Mouse (Mus musculus) CH12.LX (cell line): ENCODE measurements at regions not wholly inside any gene's neighbourhood (a gene's known extent, or its start where the extent isn't known, plus 50 kb on each side); places are given as distances from the start of the nearest gene placed in this dataset.

Source experiments
- DNase-seq: peaks from one replicate; pipeline ENCODE4 v3.0.0-alpha.2; 2013; ENCODE audit errors: extremely low read depth
- H3K27ac ChIP-seq: 2 replicates; pipeline ENCODE4 v1.5.1; 2012; ENCODE audit warnings: low read depth, mild to moderate bottlenecking, control low read depth, moderate library complexity; ENCODE audit not compliant: insufficient read depth
- H3K27me3 ChIP-seq: replicated peaks from 2 replicates; pipeline ENCODE3; 2012; ENCODE audit warnings: inconsistent platforms
- H3K36me3 ChIP-seq, 2 experiments: replicated peaks in 1 of 2; 2 replicates each; pipeline versions ENCODE3 to v1.6.1; 2012; ENCODE audit warnings: inconsistent platforms in 1 of 2, low read length in 1 of 2, mild to moderate bottlenecking in 1 of 2, mixed read lengths in 1 of 2, moderate library complexity in 1 of 2; ENCODE audit not compliant: control insufficient read depth in 1 of 2, insufficient read depth in 1 of 2
- H3K4me1 ChIP-seq, 2 experiments: 2 replicates each; pipeline ENCODE4 v1.6.1; 2012; ENCODE audit warnings: inconsistent platforms in 1 of 2, moderate library complexity in 1 of 2; ENCODE audit not compliant: insufficient read depth in 2 of 2, control insufficient read depth in 1 of 2
- H3K4me2 ChIP-seq: 2 replicates; pipeline ENCODE4 v1.6.1; 2012; ENCODE audit warnings: low read depth, mild to moderate bottlenecking, control low read depth; ENCODE audit not compliant: poor library complexity, insufficient read depth, severe bottlenecking
- H3K4me3 ChIP-seq, 3 experiments: fragments of 150-350 bp in 1 of 3; sonication (generic) in 1 of 3; replicated peaks in 1 of 3; 2 replicates each; pipeline versions ENCODE3 to v1.5.1; 2011 to 2012; ENCODE audit warnings: low read depth in 2 of 3, low read length in 2 of 3, mild to moderate bottlenecking in 2 of 3, moderate library complexity in 2 of 3, control low read depth in 1 of 3, improper control_type of control experiment in 1 of 3, inconsistent platforms in 1 of 3, mixed read lengths in 1 of 3; ENCODE audit not compliant: poor library complexity in 1 of 3
- H3K79me2 ChIP-seq: replicated peaks from 2 replicates; pipeline ENCODE4 v1.6.1; 2012; ENCODE audit warnings: mild to moderate bottlenecking, moderate library complexity; ENCODE audit not compliant: control insufficient read depth, poor library complexity, insufficient read depth, severe bottlenecking; ENCODE audit errors: extremely low read depth
- H3K9ac ChIP-seq: 2 replicates; pipeline ENCODE4 v1.6.1; 2012; ENCODE audit warnings: low read depth, mild to moderate bottlenecking, control low read depth, moderate library complexity; ENCODE audit not compliant: insufficient read depth
- H3K9me3 ChIP-seq: replicated peaks from 2 replicates; pipeline ENCODE3; 2012; ENCODE audit warnings: low read length, inconsistent platforms, mixed read lengths
- CHD1 ChIP-seq: IDR thresholded peaks from 2 replicates; pipeline ENCODE4 v1.6.1; 2012; ENCODE audit warnings: low read depth, low read length, improper control_type of control experiment, inconsistent platforms
- E2F4 ChIP-seq: IDR thresholded peaks from 2 replicates; pipeline ENCODE4 v1.6.1; 2011; ENCODE audit warnings: low read depth, low read length, improper control_type of control experiment; ENCODE audit not compliant: insufficient replicate concordance
- ETS1 ChIP-seq: conservative IDR thresholded peaks from 2 replicates; pipeline ENCODE4 v1.6.1; 2012; ENCODE audit warnings: low read depth, mild to moderate bottlenecking, inconsistent platforms, low read length, improper control_type of control experiment, moderate library complexity
- HCFC1 ChIP-seq: IDR thresholded peaks from 2 replicates; pipeline ENCODE4 v1.6.1; 2012; ENCODE audit warnings: low read depth, mild to moderate bottlenecking, inconsistent platforms, low read length, improper control_type of control experiment
- IRF4 ChIP-seq: IDR thresholded peaks from 2 replicates; pipeline ENCODE4 v1.6.1; 2014; ENCODE audit warnings: low read depth, mild to moderate bottlenecking, inconsistent platforms, low read length, improper control_type of control experiment
- JUN ChIP-seq: IDR thresholded peaks from 2 replicates; pipeline ENCODE4 v1.6.1; 2011; ENCODE audit warnings: low read depth, mild to moderate bottlenecking, low read length, improper control_type of control experiment, moderate library complexity; ENCODE audit not compliant: insufficient read depth
- JUND ChIP-seq: conservative IDR thresholded peaks from 2 replicates; pipeline ENCODE4 v1.6.1; 2011; ENCODE audit warnings: low read depth, low read length, improper control_type of control experiment
- KAT2A ChIP-seq: IDR thresholded peaks from 2 replicates; pipeline ENCODE4 v1.6.1; 2012; ENCODE audit warnings: low read length, improper control_type of control experiment, inconsistent platforms; ENCODE audit not compliant: insufficient replicate concordance
- MXI1 ChIP-seq: IDR thresholded peaks from 2 replicates; pipeline ENCODE4 v1.6.1; 2011; ENCODE audit warnings: mild to moderate bottlenecking, low read depth, low read length, improper control_type of control experiment
- MYC ChIP-seq: IDR thresholded peaks from 2 replicates; pipeline ENCODE4 v1.6.1; 2011; ENCODE audit warnings: low read depth, mild to moderate bottlenecking, improper control_type of control experiment, low read length
- NRF1 ChIP-seq: IDR thresholded peaks from 2 replicates; pipeline ENCODE4 v1.6.1; 2014; ENCODE audit warnings: low read depth, mild to moderate bottlenecking, inconsistent platforms, low read length, improper control_type of control experiment, moderate library complexity
- POLR2A ChIP-seq: IDR thresholded peaks from 2 replicates; pipeline ENCODE4 v1.6.1; 2011; ENCODE audit warnings: low read depth, mild to moderate bottlenecking, improper control_type of control experiment, low read length
- POLR2AphosphoS2 ChIP-seq: IDR thresholded peaks from 2 replicates; pipeline ENCODE4 v1.6.1; 2011; ENCODE audit warnings: low read depth, low read length, improper control_type of control experiment
- RAD21 ChIP-seq: IDR thresholded peaks from 2 replicates; pipeline ENCODE4 v1.6.1; 2011; ENCODE audit warnings: low read depth, mild to moderate bottlenecking, low read length, improper control_type of control experiment, moderate library complexity
- RCOR1 ChIP-seq: conservative IDR thresholded peaks from 2 replicates; pipeline ENCODE4 v1.6.1; 2012; ENCODE audit warnings: low read depth, mild to moderate bottlenecking, inconsistent platforms, low read length, improper control_type of control experiment
- SIN3A ChIP-seq: IDR thresholded peaks from 2 replicates; pipeline ENCODE4 v1.6.1; 2012; ENCODE audit warnings: low read length, improper control_type of control experiment, inconsistent platforms
- SMC3 ChIP-seq: IDR thresholded peaks from 2 replicates; pipeline ENCODE4 v1.6.1; 2011; ENCODE audit warnings: low read depth, low read length, improper control_type of control experiment
- TBP ChIP-seq: conservative IDR thresholded peaks from 2 replicates; pipeline ENCODE4 v1.6.1; 2011; ENCODE audit warnings: low read depth, low read length, improper control_type of control experiment
- TCF12 ChIP-seq: IDR thresholded peaks from 2 replicates; pipeline ENCODE4 v1.6.1; 2014; ENCODE audit warnings: low read depth, mild to moderate bottlenecking, inconsistent platforms, low read length, improper control_type of control experiment
- USF2 ChIP-seq: conservative IDR thresholded peaks from 2 replicates; pipeline ENCODE4 v1.6.1; 2011; ENCODE audit warnings: low read depth, low read length, improper control_type of control experiment
- ZNF384 ChIP-seq: IDR thresholded peaks from 2 replicates; pipeline ENCODE4 v1.6.1; 2012; ENCODE audit warnings: low read depth, low read length, improper control_type of control experiment, inconsistent platforms
- dilution Hi-C: fragments of 300-500 bp; cut with MboI; formaldehyde crosslinking; loops from 2 replicates; pipeline ENCODE4 v1.14.3; 2020; ENCODE audit warnings: low sequenced_read_pairs; ENCODE audit not compliant: extremely low pct_unique_long_range_greater_than_20kb, extremely low pct_ligation_motif_present
- in situ Hi-C: fragments of 300-500 bp; cut with MboI; formaldehyde crosslinking; loops from 3 replicates; pipeline ENCODE4 v1.14.3; 2019; ENCODE audit warnings: low sequenced_read_pairs, low pct_ligation_motif_present, low pct_unique_long_range_greater_than_20kb, mixed read lengths

DNA sequence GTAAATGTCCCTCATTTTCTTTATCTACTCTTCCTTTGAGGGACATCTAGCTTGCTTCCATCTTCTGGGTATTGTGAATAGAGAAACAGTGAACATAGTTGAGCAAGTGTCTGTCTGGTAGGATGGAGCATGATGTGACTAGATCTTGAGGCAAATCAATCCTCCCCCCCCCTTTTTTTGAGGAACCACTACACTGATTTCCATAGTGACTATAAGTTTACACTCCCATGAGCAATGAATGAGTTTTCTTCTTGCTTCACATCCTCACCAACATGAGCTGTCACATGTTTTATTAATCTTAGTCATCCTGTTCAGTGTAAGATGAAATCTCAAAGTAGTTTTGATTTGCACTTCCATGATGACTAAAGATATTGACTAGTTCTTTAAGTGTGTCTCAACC is 92.7 kb downstream of the Arrdc4 start:
- dilution Hi-C loops = no loop called here
- no peak overlapping the region for H3K4me3 ChIP-seq
- in situ Hi-C loops = no loop called here
- peaks cover 41% of the 10 kb centered on the region for H3K9me3 ChIP-seq
- no peaks in the 10 kb centered on the region for H3K4me1 ChIP-seq
- TF ChIP-seq MYC (no peak), POLR2AphosphoS2 (no peak), USF2 (no peak), E2F4 (no peak), JUND (no peak), CHD1 (no peak), TBP (no peak), POLR2A (no peak), ETS1 (no peak), SIN3A (no peak), RCOR1 (no peak), TCF12 (no peak), KAT2A (no peak), JUN (no peak), HCFC1 (no peak)
- H3K27me3 ChIP-seq = no peaks in the 10 kb centered on the region
- H3K9ac ChIP-seq = no peak overlapping the region
- no peaks in the 10 kb centered on the region for H3K79me2 ChIP-seq
- DNase-seq = no peak
- no peak overlapping the region for H3K4me2 ChIP-seq
- H3K27ac ChIP-seq = no peak overlapping the region
- no peaks in the 10 kb centered on the region for H3K36me3 ChIP-seq

DNA sequence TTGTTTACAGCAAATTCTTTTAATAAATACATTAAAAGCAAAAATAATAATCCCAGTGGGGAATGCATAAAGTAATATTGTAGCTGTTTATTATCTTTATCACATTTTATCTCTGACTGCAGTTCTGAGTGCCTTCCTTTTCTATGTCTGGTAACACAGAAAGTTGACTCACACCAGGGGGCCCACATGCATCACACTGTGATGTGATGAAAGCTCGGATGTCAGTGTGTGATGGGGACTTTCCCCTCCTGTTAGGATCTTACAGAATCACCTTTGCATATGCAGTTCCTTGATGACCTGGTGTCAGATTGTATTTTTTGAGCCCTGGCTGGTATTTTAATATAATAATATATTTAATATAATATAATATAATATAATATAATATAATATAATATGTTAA is 95.5 kb downstream of the Arrdc4 start:
- TF ChIP-seq MXI1 (no peak), ZNF384 (no peak), POLR2A (no peak), IRF4 (no peak), JUND (no peak), SIN3A (no peak), SMC3 (no peak), RAD21 (no peak), ETS1 (no peak), NRF1 (no peak), POLR2AphosphoS2 (no peak)
- dilution Hi-C loops = no loop called here
- Histone ChIP-seq H3K9ac (no peak overlapping the region), H3K36me3 (no peaks in the 10 kb centered on the region), H3K27me3 (no peaks in the 10 kb centered on the region), H3K4me1 (no peaks in the 10 kb centered on the region), H3K4me3 (no peak overlapping the region), H3K9me3 (peaks cover 42% of the 10 kb centered on the region), H3K27ac (no peak overlapping the region), H3K4me2 (no peak overlapping the region), H3K79me2 (no peaks in the 10 kb centered on the region)
- in situ Hi-C loops = no loop called here
- DNase-seq = no peak
